Mouse (Mus musculus) embryo, embryonic 11 days (tissue): Measurements from ENCODE around the gene Xrn1.
"Not testable (repeated sequence)": the region's sequence is repeated elsewhere in the genome, so short reads cannot be mapped to it uniquely, and the experiment has no call there.

Experiments
- DNase-seq: peaks from one replicate; pipeline ENCODE4 v3.0.0-alpha.2; 2015

Gene Xrn1

DNA sequence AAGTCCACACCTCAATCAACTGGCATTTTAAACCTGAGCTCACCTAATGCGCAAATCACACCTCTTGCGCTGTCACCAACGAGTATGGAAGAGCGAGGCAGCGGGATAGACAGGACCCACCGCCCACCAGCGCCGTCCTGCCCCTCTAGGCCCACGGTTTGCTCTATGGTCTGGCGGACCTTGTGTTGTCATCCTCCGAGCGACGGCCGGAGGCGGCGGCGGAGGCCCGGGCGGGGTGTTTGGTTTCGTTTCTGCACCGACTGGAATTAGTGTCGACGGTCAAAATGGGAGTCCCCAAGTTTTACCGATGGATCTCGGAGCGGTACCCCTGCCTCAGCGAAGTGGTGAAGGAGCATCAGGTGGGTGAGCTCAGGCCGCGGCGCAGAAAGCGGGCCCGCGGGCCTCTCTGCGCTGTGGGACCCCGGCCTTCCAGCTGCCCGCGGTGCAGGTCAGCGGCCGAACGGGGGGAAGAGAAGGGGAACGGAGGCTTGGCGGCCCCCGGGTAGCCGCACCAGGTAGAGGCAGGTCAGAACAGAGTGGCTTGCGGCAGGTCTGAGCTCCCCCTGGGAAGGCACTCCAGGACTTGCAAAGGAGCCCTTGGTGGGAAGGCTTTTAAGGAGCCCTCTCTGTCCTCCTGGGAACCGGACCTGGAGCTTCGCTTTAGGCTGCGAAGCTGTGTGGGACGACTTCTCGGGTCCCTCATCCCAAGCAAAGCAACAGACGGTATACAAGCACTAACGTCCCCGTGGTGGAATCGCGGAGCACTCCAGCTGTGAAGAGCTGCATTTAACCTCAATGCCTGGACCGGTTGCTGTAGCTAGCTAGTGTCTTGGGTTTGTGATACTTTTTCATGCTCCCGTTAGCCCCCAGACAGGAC lies at the start of gene Xrn1:
Xrn1 (plus strand) TSS at position 176 of the 877 bp plus-strand sequence.
- DNase-seq: peak; percentile 94

DNA sequence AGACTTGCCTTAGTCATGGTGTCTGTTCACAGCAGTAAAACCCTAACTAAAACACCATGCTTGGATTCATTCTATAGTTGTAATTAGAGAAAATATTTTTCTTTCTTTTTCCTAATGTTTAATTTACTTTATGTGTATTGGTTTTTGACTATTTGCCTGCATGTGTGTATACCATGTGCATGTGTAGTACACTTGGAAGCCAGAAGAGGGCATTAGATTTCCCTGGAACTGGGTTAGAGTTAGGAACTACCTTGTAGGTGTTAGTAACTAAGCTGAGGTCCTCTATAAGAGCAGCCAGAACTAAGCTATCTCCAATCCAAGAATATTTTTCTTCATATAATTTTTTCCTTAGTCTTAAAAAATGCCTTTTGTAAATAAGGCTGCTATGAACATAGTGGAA lies 21.7 kb upstream of the Xrn1 start:
- no peak for DNase-seq

DNA sequence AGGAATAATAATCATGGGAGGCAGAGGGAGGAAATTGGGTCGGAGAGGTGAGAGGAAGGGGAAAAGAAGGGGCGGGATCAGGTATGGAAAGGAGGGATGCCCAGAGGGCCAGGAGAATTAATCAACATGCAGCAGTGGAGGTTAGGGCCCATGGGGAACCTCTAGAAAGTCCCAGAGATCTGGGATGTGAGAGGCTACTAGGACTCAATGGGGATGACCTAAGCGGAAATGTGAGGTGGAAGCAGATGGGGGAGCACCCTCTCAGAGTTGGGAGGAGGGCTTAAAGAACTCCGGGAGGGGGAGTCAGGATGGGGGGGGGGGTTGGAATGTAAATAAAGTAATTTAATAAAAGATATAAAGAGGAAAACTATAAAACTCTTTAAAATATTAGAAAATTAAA lies 902 bp upstream of the Xrn1 start:
- DNase-seq: no peak

DNA sequence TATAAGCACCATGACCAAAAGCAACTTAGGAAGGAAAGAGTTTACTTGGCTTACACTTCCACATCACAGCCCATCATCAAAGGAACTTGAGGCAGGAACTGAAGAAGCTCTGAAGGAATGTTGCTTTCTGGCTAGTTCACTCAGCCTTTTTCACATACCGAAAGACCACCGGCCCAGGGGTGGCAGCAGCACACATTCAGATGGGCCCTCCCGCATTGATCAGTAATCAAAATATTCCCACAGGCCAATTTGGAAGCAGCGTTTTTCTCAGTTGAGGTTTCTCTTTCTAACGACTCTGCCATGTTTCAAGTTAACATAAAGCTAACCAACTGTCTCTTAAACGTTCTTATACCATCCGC lies 355 bp upstream of the Xrn1 start:
- peak; percentile 76 for DNase-seq

DNA sequence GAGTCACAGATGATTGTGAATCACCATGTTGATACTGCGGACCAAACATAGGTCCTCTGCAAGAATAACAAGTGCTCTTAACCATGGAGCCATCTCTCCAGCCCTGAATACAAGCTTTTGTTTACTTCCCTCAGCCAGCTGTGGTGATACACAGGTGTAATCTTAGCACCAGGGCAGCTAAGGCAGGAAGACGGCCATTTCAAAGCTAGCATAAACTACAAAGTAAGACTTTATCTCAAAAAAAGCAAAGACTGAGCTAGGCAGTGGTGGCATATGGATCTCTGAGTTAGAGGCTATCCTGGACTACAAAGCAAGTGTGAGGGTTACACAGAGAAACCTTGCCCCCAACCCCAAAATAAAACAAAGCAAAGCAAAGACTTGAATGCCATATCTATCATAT lies 3.1 kb downstream of the Xrn1 start:
- DNase-seq: no peak

DNA sequence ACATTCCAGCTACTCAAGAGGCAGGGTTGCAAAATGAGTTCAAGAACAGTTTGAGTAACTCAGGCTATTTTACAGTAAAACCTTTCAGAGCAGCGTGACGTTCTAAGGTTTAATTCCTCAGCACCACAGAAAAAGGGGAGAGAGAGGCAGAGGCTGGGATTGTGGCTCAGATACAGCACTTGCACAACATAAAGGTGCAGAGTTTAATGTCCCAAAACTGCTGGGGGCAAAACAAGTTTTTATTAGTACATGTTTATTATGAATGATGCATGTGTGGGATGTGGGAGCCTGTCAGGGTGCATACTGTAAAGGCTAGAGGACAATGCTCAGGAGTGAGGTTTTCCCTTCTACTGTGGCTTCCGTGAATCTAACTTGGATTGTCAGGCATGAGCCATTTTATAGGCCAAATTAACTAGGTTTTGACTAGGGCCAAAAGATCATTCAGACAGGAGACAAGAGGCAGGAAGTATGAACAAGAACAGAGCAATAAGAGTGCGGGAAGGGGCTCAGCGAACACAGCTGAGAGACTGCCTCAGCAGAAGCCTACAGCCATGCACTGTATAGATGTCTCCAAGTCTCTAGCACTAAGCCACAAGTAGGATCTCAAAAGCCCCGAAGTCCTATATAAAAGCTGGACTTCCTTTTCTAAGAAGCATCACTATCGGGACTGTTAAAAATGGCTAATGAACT lies 3.6 kb downstream of the Xrn1 start:
- no peak for DNase-seq

DNA sequence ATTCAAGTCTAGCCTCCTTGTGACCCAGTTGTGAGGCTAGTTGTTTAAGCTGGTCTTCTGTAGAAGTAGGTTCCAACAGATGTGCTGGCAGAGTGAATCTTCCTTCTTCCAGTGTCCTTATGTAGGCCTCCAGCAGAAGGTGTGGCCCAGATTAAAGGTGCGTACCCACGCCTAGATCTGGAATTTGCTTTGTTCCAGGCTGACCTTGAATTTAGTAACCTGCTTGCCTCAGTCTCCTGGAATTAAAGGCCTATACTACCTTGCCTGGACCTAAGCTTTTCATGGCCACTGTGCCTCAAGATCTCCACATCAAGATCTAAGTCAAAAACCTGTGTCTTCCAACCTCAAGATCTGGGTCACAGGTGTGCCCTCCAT lies 4.2 kb downstream of the Xrn1 start:
- not testable (repeated sequence) for DNase-seq

DNA sequence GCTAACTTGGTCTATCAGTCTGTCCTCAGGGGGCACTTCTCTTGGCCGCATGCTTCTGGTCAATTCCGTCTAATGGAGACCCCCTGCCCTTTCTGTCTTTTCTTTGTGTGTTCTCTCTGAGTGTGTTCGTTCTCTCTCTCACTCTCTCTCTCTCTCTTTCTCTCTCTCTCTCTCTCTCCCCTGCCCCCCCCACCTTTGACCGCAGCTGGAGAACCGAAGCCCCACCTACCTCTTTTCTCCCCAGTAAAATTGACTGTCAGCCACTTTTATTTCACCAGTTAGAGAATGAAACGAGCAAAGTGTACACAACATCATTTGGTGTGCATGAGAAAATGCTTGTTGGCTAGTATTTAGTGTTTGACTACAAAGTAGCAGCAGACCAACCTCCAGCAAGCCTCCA lies 4.7 kb downstream of the Xrn1 start:
- DNase-seq: no peak

DNA sequence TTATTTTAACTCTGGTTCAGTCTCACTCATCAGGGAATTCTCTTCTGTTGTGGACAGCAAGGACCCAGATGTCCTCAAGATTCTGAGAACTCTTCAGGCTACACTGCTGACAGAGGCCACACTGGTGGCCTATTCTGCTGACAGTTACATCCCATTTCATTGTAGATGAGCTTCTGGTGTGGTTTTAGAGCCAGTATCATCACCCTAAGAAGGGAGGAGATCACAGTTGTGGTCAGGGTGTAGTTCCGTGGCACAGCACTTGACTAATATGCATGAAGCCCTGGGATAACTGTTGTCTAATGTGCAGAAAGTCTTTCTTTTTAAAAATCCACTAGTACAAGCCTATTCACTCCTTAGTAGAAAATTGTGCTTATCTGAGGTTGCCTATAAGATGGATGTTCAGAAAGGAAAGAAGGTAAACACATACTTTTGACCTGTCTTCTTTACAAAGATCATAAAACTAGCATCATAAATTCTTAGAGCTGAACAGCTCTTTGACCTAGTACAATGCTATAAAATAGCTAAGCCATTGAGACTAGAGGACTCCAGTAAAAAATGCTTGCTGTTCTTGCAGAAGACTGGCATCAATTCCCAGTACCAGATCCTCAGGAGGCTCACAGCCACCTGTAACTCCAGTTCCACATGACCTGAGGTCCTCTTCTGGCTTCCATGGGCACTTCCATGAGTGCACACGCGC lies 5.3 kb downstream of the Xrn1 start:
- DNase-seq: no peak

DNA sequence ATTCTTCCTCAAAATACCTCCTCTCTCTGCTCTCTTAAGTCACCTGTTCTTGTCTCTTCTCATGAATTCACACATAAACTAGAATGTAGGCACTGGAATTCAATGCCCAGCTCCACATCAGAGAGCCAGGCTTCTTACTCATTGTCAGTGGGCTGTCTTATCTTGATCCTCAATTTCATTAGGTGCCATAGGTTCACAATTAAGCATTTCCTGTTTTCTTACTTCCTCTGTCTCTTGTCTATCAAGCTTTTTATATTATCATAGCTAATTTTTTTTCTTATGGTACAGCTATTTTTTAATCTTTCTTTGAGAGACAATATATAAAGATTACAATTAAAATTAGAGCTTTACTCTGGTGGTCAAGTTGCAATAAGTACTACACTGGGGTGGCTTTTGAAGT lies 6.5 kb downstream of the Xrn1 start:
- DNase-seq: no peak

DNA sequence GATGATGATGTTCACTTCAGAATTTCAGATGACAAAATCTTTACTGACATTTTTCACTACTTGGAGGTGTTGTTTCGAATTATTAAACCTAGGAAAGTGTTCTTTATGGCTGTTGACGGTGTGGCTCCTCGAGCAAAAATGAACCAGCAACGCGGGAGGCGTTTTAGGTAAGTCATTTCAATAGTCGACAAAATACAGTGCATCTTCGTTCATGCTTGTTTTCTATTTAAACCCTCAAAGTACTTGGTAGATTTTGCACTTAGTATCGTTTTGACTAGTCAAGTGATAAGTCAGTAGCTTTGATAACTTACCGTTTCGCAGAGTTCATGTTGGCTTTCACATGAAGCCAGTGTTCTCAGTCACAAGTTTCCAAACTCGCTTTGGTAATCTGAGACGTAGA lies 9.5 kb downstream of the Xrn1 start:
- DNase-seq: no peak

DNA sequence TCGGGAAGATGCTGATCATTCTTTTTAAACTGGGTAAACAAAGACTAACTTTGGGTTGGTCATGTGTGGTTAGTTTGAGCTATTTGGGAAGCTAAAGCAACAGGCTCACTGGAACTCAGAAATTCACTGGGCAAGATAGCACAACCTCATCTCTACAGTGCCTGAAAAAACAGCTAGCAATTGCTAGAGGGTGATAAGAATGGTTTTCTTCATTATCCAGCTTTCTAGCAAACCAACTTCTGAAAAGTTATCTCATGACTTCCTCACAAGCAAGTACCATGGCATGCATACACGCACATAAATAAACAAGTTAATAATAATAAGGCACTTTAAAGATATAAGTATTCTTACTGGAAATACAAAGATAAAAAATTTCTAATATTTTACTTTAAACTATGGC lies 23.7 kb downstream of the Xrn1 start:
- no peak for DNase-seq

DNA sequence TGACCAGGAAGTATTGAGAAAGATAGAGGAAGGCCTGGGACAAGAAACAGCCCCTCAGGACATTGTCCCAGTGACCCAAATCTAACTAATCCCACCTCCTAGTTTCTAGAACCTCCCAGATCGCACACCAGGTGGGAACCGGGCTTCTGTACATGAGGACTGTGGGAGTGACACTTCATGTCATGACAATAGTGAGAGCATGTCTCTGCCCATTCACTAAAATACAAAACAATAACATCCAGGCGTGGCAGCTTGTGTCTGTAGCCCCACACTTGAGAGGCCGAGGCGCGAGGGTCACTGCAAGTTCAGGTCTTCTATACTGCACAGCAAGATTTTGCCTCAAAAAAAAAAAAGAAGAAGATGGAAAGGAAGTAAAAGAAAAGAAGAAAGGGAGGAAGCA lies 25.3 kb downstream of the Xrn1 start:
- no peak for DNase-seq

DNA sequence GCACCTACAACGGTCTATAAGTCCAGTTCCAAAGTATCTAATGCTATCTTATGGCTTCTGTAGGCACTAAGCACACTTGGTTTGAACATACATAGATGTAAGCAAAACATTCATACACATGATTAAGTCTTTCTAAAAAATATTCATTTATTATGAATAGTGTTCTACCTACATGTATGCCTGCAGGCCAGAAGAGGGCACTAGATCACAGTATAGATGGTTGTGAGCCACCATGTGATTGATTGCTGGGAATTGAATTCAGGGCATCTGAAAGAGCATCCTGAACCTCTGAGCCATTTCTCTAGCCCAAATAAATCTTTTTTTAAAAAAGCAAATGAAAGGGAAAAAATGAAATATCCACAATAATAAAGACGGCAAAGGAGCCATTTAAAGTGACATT lies 37.7 kb downstream of the Xrn1 start:
- peak; percentile 2 for DNase-seq

DNA sequence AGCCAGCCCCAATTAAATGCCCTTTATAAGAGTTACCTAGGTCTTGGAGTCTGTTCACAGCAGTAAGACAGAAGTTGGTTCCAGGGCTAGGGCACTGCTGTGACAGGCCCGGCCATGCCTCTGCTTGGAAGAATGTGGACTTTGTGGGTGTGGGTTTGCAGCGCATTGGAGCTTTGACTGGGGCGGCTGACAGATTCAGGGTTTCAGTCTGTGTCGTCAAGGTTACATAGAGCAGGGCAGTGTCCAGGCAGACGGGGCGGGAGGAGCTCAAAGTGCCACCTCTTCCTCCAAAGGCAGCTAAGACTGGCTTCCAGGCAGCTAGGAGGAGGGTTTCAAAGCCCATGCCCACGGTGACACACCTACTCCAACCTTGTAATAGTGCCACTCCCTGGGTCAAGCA lies 49.9 kb downstream of the Xrn1 start:
- DNase-seq: no peak

DNA sequence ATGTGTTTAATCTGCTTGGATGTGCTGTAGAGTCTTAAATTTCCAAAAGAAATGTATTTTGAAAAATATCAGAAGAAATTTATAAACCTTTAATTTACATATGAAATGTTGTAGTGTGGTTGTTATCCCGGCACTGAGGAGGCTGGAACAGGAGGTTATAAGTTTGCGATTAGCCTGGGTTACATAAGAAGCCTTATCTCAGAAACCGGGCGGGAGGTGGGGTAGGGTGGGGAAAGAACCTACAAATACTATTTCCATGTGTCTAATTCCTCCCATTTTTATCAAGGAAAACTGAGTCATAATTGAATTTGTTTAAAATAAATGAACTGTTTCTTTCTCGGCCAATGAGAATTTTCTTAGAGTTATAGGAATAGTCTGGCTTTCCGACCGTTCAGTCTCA lies 56.1 kb downstream of the Xrn1 start:
- no peak for DNase-seq

DNA sequence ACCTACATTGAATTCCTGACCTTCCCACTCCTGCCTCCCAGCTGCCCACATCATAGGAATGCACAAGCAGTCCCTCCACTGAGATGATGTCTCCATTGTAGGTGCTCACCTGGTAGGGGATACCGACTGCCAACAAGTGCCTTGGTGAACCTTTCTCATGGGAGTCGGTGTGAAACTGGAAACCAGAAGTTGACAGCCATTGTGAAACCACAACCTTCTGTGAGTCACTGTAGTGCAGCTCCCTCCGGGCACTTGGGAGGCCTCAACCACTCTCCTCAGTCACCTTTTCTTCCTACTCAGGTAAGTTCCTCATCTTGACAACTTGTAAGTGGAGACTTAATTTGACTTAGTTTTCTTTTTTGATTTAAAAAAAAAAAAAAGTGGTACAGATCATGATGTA lies 69.4 kb downstream of the Xrn1 start:
- DNase-seq: no peak

DNA sequence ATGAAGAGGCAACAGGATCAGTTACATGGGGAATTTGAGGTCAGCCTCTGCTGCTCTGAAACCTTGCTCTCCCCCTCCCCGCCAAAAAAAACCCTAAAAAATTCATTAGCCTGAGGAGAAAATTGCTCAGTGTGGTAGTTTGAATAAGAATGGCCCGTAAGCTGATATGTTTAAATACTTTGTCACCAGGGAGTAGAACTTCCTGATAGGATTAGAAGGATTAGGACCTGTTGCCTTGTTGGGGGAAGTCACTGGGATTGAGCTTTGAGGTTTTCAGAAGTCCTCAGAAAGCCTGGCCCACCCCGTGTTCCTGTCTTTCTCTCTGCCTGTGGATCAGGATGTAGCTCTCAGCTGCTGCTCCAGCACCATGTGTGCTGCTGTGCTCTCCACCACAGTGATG lies 73.4 kb downstream of the Xrn1 start:
- no peak for DNase-seq

DNA sequence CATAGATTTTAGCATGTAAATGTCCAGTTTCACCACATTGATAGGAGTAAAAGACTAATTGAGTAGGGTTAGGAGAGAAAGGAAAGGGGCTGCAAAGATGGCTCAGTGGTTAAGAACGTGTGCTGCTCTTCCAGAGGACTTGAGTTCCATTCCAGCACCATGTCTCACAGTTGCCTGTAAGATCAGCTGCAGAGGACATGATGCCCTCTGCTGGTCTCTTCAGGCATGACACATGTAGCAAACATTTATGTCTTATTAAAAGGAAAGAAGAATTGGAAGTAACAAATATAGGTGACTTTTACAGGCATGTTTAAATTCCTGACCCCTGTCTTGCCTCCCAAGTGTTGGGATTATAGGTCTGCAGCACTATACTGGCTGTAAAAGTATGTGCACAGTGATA lies 74.3 kb downstream of the Xrn1 start:
- DNase-seq: peak; percentile 44

DNA sequence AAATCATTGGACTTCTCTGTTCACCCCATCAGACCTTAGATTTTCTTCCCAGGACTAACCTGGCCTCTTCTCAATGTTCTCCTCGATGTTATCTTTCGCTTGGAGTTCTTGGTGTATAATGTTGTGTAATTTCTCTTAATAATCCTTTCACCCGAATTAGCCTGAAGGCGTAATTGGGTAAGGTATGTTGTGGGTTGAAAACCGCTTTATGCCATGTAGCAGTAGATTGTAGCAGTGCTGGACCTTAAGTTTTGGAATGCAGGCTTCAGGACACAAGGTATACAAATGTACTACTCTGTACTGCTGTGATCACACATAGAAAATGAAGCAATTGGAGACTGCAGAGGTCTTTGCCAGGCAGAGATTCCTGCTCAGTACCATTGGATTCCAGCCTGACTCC lies 75.3 kb downstream of the Xrn1 start:
- no peak for DNase-seq

DNA sequence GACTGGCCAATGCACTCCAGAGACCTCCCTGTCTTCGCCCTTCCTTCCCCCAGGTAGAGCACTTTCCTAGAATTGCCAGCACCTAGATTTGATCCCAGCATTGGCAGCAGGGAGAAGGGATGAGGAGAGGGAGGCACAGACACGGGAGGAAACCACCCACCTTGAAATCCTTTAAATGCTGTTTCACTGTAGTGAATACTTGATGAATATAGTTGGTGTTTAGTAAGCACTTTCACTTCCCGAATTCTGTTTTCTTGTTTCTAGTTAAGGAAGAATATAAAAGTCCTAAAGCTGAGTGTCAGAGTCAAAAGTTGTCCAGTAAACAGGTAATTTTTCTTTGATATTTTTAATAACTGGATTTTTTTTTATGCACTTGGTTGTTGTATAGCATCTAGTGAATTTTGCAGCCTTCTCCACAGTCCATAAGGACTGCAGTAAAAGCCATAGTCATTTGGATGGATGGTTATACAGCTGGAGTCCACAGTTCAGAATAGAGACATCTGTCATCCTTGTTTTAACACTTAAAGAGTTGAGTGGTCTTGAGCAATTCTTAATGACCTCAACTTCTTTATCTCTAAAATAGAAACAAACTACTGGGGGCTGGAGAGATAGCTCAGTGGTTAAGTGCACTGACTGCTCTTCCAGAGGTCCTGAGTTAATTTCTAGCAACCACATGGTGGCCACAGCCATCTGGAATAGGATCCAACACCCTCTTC lies 81.0 kb downstream of the Xrn1 start:
- DNase-seq: no peak

DNA sequence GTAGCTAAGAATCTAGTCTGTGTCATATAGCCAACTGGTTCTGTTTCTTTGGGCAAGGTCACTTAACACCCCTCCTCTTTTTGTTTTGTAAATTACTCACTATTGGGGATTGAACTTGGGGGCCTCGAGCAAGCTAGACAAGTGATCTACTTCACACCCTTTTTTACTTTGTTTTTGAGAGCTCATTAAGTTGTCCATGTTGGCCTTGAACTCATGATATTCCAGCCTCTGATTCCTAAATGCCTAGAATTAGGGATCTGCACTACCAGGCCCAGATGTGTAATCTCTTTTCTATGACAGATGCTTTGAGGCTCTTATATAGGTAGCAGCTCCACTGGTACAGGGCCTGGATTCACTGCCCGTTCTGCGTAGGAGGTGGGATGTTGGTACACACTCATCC lies 89.7 kb downstream of the Xrn1 start:
- DNase-seq: no peak

DNA sequence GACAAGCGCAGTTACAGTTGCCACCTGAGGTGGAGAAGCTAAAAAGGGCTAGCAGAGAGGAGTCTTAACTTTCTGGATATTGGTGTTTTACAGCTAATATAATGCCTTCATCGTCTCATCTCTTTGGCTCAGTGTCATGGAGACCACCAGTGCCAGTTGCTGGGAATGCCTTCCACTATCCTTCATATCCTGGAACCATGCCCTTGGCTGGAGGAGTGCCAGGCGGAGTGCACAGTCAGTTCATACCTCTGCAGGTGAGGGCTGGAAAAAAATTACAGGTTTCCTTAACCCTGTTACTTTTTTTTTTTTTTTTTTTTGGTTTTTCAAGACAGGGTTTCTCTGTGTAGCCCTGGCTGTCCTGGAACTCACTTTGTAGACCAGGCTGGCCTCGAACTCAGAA lies 96.9 kb downstream of the Xrn1 start:
- DNase-seq: no peak

DNA sequence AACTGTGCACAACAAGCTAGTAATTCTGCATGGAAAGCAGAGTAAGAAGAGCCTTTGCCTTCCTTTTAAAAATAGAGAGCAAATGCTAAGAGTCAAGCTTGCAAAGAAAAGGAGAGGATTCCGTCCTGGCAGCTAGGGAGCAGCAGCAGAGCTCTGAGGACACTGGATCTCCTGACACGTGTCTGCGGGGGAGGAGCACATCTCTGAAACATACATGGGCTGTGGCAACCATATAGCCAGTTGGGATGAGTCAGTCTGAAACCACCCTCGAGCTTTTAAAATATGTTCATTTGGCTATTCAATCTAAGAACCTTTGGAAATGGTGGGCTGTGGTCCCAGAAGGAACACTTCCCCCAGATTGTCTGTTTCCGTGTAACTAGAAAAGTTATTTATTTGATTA lies 100.3 kb downstream of the Xrn1 start:
- no peak for DNase-seq
